Mouse (Mus musculus): ENCODE measurements around the gene Pms2.

DNA sequence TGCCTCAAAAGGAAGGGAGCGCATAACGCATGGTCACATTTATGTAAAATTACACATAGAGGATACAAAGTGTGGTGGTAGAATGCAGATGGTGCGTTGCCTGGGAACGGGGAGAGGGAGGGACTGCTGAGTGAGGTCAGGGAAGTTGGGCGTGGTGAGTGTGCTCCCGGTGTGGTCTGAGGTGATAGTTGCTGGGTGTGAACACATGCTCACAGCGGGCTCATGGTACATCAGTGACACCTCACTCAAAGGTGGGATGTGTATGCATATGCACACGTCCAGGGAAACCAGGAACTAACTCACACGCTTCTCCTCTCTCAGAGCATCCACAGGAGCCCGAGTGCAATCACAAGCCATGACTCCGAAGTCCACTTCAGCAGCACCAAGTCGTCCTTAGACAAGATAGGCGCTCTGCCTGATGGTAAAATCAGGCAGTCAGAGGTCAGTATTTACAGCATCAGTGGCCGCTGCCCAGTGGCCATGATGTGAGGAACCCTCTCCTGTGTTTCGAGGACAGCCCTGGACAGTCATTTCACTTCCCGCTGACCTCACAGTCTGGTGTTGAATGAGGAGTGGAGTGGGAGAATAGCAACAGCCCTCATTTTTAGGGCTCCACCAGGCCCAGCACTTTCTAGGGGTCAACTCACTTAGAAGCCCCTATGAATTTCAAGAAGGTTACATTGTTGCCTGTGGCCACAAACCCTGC is 67.1 kb downstream of the Pms2 start:
- TF ChIP-seq CTCF (IDR thresholded peaks at IDR 0.05; ENCODE audit: insufficient read depth, low read length) (no peak), POLR2A (IDR thresholded peaks at IDR 0.05; ENCODE audit: borderline replicate concordance, extremely low read depth, low read depth, low read length) (no peak)
